Mouse (Mus musculus): ENCODE data around the gene Msi2. TPM values are rescaled to one million over a fixed set of nuclear protein-coding genes. Genes with fewer than 3 reads are reported as not detected.

Gene Msi2
- total RNA-seq, 2 experiments from 2014 or later: 196 to 206 TPM

- intact Hi-C loops (cut with DNase I): no loop called here
- DNase-seq: no peak
Measured at GRCm38 (mm10) chr11:88481092-88481601, 237.2 kb downstream of the Msi2 start.

- DNase-seq: no peak
- intact Hi-C loops (cut with DNase I): no loop called here
Measured at GRCm38 (mm10) chr11:88479498-88479897, 238.8 kb downstream of the Msi2 start.

GRCm38 (mm10) chr11:88474889-88475440 is 243.3 kb downstream of the Msi2 start:
- intact Hi-C loops (cut with DNase I): no loop called here
- peak; percentile 48 to 57 for DNase-seq

- DNase-seq: no peak
- intact Hi-C loops (cut with DNase I): no loop called here
Measured at GRCm38 (mm10) chr11:88472731-88473130, 245.6 kb downstream of the Msi2 start.

- no peak for DNase-seq
- intact Hi-C loops (cut with DNase I): no loop called here
Measured at GRCm38 (mm10) chr11:88471981-88472647, 246.2 kb downstream of the Msi2 start.

- intact Hi-C loops (cut with DNase I): no loop called here
- DNase-seq: no peak
Measured at GRCm38 (mm10) chr11:88470599-88470998, 247.7 kb downstream of the Msi2 start.

- no peak for DNase-seq
- intact Hi-C loops (cut with DNase I): no loop called here
Measured at GRCm38 (mm10) chr11:88468996-88469395, 249.3 kb downstream of the Msi2 start.

- peak; percentile 56 to 65 for DNase-seq
- intact Hi-C loops (cut with DNase I): no loop called here
Measured at GRCm38 (mm10) chr11:88467498-88468245, 250.6 kb downstream of the Msi2 start.

- intact Hi-C loops (cut with DNase I): no loop called here
- no peak for DNase-seq
Measured at GRCm38 (mm10) chr11:88463951-88464350, 254.4 kb downstream of the Msi2 start.

- DNase-seq: no peak
- intact Hi-C loops (cut with DNase I): no loop called here
Measured at GRCm38 (mm10) chr11:88462789-88463188, 255.5 kb downstream of the Msi2 start.

GRCm38 (mm10) chr11:88461601-88462000 is 256.7 kb downstream of the Msi2 start:
- DNase-seq: no peak
- intact Hi-C loops (cut with DNase I): no loop called here

GRCm38 (mm10) chr11:88459946-88460736 is 258.2 kb downstream of the Msi2 start:
- DNase-seq: no peak
- intact Hi-C loops (cut with DNase I): no loop called here

- intact Hi-C loops (cut with DNase I): no loop called here
- DNase-seq: no peak
Measured at GRCm38 (mm10) chr11:88457241-88457738, 261.0 kb downstream of the Msi2 start.

- intact Hi-C loops (cut with DNase I): no loop called here
Measured at GRCm38 (mm10) chr11:88454867-88455806, 263.2 kb downstream of the Msi2 start.

GRCm38 (mm10) chr11:88449180-88449579 is 269.1 kb downstream of the Msi2 start:
- intact Hi-C loops (cut with DNase I): no loop called here
- DNase-seq: no peak

More at GRCm38 (mm10) chr11:88454867-88455806, 263.2 kb downstream of the Msi2 start:
- no peak for DNase-seq

GRCm38 (mm10) chr11:88448571-88448970 is 269.7 kb downstream of the Msi2 start:
- intact Hi-C loops (cut with DNase I): no loop called here
- no peak for DNase-seq

- intact Hi-C loops (cut with DNase I): no loop called here
Measured at GRCm38 (mm10) chr11:88447350-88447749, 271.0 kb downstream of the Msi2 start.

GRCm38 (mm10) chr11:88443905-88444304 is 274.4 kb downstream of the Msi2 start:
- intact Hi-C loops (cut with DNase I): no loop called here
- no peak for DNase-seq

More at GRCm38 (mm10) chr11:88447350-88447749, 271.0 kb downstream of the Msi2 start:
- DNase-seq: no peak

- DNase-seq: no peak
- intact Hi-C loops (cut with DNase I): no loop called here
Measured at GRCm38 (mm10) chr11:88443291-88443690, 275.0 kb downstream of the Msi2 start.
